Mouse (Mus musculus) bone marrow macrophage, adult 2 months (primary cell): ENCODE measurements around the gene Ovch2. TPM values are rescaled to one million over a fixed set of nuclear protein-coding genes. Genes with fewer than 3 reads are reported as not detected.

Experiments
- H3K27ac ChIP-seq: 2 replicates; pipeline ENCODE4 v1.5.1; 2012; ENCODE audit warnings: low read depth, low read length; ENCODE audit not compliant: insufficient read depth
- H3K4me1 ChIP-seq: 2 replicates; pipeline ENCODE4 v1.6.1; 2012; ENCODE audit warnings: low read length; ENCODE audit not compliant: control insufficient read depth, insufficient read depth
- H3K4me3 ChIP-seq: 2 replicates; pipeline ENCODE4 v1.5.1; 2012; ENCODE audit warnings: mild to moderate bottlenecking, low read length, moderate library complexity; ENCODE audit not compliant: insufficient read depth
- CTCF ChIP-seq: IDR thresholded peaks from 2 replicates; pipeline ENCODE4 v1.5.1; 2012; ENCODE audit warnings: low read depth, mild to moderate bottlenecking, low read length, moderate library complexity
- POLR2A ChIP-seq: IDR thresholded peaks from 2 replicates; pipeline ENCODE4 v1.6.1; 2012; ENCODE audit warnings: mild to moderate bottlenecking, low read depth, low read length, borderline replicate concordance
- polyA plus RNA-seq: library from polyadenylated mRNA; stranded (reverse); fragments of >200 nt; gene quantifications from 2 replicates; pipeline ENCODE4 v1.2.4, GENCODE M21; 2012; ENCODE audit not compliant: missing spikeins, insufficient read depth, insufficient read length

The Ovch2 gene
- polyA plus RNA-seq, 1 experiment = not detected

GRCm38 (mm10) chr7:107778216-107778615 lies 22.8 kb downstream of the Ovch2 start:
- H3K4me3 ChIP-seq = no peak overlapping the region
- H3K27ac ChIP-seq = no peak overlapping the region
- H3K4me1 ChIP-seq = no peaks in the 10 kb centered on the region
- TF ChIP-seq CTCF = no peak
- no peak for TF ChIP-seq POLR2A

- Histone ChIP-seq H3K4me1 (no peaks in the 10 kb centered on the region), H3K4me3 (no peak overlapping the region), H3K27ac (no peak overlapping the region)
- TF ChIP-seq CTCF = no peak
- TF ChIP-seq POLR2A = no peak
Observed at GRCm38 (mm10) chr7:107770812-107771211, 30.2 kb downstream of the Ovch2 start.

- Histone ChIP-seq H3K4me3 (no peak within 1 kb of the TSS), H3K27ac (no peak within 1 kb of the TSS), H3K4me1 (peaks cover 8% of the 10 kb centered on the region)
- TF ChIP-seq POLR2A (no peak), CTCF (no peak)
Observed at GRCm38 (mm10) chr7:107757308-107758151, 43.5 kb downstream of the Ovch2 start, which contains the start of gene Cyb5r2. Cyb5r2 (minus strand) TSS chr7:107758032.

GRCm38 (mm10) chr7:107756748-107757147 lies 44.3 kb downstream of the Ovch2 start:
- Histone ChIP-seq H3K4me3 (no peak overlapping the region), H3K4me1 (peaks cover 8% of the 10 kb centered on the region), H3K27ac (no peak overlapping the region)
- TF ChIP-seq CTCF (no peak), POLR2A (no peak)

GRCm38 (mm10) chr7:107755905-107756304 lies 45.1 kb downstream of the Ovch2 start:
- Histone ChIP-seq H3K27ac (no peak overlapping the region), H3K4me3 (no peak overlapping the region), H3K4me1 (peaks cover 8% of the 10 kb centered on the region)
- TF ChIP-seq CTCF (no peak), POLR2A (no peak)

GRCm38 (mm10) chr7:107752031-107752520 lies 48.9 kb downstream of the Ovch2 start:
- H3K4me1 ChIP-seq = peaks cover 6% of the 10 kb centered on the region
- no peak for TF ChIP-seq POLR2A
- TF ChIP-seq CTCF = no peak
- no peak overlapping the region for H3K4me3 ChIP-seq

GRCm38 (mm10) chr7:107749721-107750120 lies 51.3 kb downstream of the Ovch2 start:
- H3K4me3 ChIP-seq = no peak overlapping the region
- H3K4me1 ChIP-seq = peaks cover 6% of the 10 kb centered on the region
- no peak overlapping the region for H3K27ac ChIP-seq
- TF ChIP-seq POLR2A = no peak
- no peak for TF ChIP-seq CTCF

More at GRCm38 (mm10) chr7:107752031-107752520, 48.9 kb downstream of the Ovch2 start:
- H3K27ac ChIP-seq = no peak overlapping the region

GRCm38 (mm10) chr7:107749270-107749669 lies 51.7 kb downstream of the Ovch2 start:
- TF ChIP-seq POLR2A (no peak), CTCF (no peak)
- H3K27ac ChIP-seq = no peak overlapping the region
- peaks cover 6% of the 10 kb centered on the region for H3K4me1 ChIP-seq
- H3K4me3 ChIP-seq = no peak overlapping the region

- TF ChIP-seq POLR2A (no peak), CTCF (peak; percentile 56; the same call in 1 of the 2 replicates)
- H3K4me1 ChIP-seq = peaks cover 6% of the 10 kb centered on the region
- H3K27ac ChIP-seq = no peak overlapping the region
Observed at GRCm38 (mm10) chr7:107747954-107748353, 53.1 kb downstream of the Ovch2 start.

GRCm38 (mm10) chr7:107747476-107747875 lies 53.5 kb downstream of the Ovch2 start:
- H3K4me3 ChIP-seq = no peak overlapping the region
- peaks cover 6% of the 10 kb centered on the region for H3K4me1 ChIP-seq
- TF ChIP-seq POLR2A (no peak), CTCF (no peak)
- no peak overlapping the region for H3K27ac ChIP-seq

More at GRCm38 (mm10) chr7:107747954-107748353, 53.1 kb downstream of the Ovch2 start:
- no peak overlapping the region for H3K4me3 ChIP-seq
